Mouse (Mus musculus): Measurements from ENCODE around the gene B4galnt3. TPM values are rescaled to one million over a fixed set of nuclear protein-coding genes. Genes with fewer than 3 reads are reported as not detected.

Gene B4galnt3
- polyA plus RNA-seq, 1 experiment: 1.6 TPM

- no peak for DNase-seq (ENCODE audit: low read depth)
These were observed 71.7 kb downstream of the B4galnt3 start for GRCm38 (mm10) chr6:120222669-120223068.

GRCm38 (mm10) chr6:120219281-120219680 lies 75.1 kb downstream of the B4galnt3 start:
- no peak for DNase-seq (ENCODE audit: low read depth)

GRCm38 (mm10) chr6:120216702-120217101 lies 77.7 kb downstream of the B4galnt3 start:
- DNase-seq (ENCODE audit: low read depth): no peak

GRCm38 (mm10) chr6:120211536-120211935 lies 82.8 kb downstream of the B4galnt3 start:
- DNase-seq (ENCODE audit: low read depth): no peak

GRCm38 (mm10) chr6:120206586-120206985 lies 87.8 kb downstream of the B4galnt3 start:
- no peak for DNase-seq (ENCODE audit: low read depth)

GRCm38 (mm10) chr6:120202406-120202805 lies 92.0 kb downstream of the B4galnt3 start:
- DNase-seq (ENCODE audit: low read depth): no peak

- no peak for DNase-seq (ENCODE audit: low read depth)
These were observed 92.4 kb downstream of the B4galnt3 start for GRCm38 (mm10) chr6:120201956-120202355.

- DNase-seq (ENCODE audit: low read depth): no peak
These were observed 94.5 kb downstream of the B4galnt3 start for GRCm38 (mm10) chr6:120199638-120200394.

GRCm38 (mm10) chr6:120197964-120198363 lies 96.4 kb downstream of the B4galnt3 start:
- no peak for DNase-seq (ENCODE audit: low read depth)

GRCm38 (mm10) chr6:120196837-120197236 lies 97.5 kb downstream of the B4galnt3 start:
- no peak for DNase-seq (ENCODE audit: low read depth)

GRCm38 (mm10) chr6:120194963-120195362 lies 99.4 kb downstream of the B4galnt3 start:
- peak; percentile 65 for DNase-seq (ENCODE audit: low read depth)

- DNase-seq (ENCODE audit: low read depth): no peak
These were observed 100.1 kb downstream of the B4galnt3 start for GRCm38 (mm10) chr6:120194305-120194704.

- no peak for DNase-seq (ENCODE audit: low read depth)
These were observed 100.6 kb downstream of the B4galnt3 start for GRCm38 (mm10) chr6:120193793-120194192.

- no peak for DNase-seq (ENCODE audit: low read depth)
These were observed 101.2 kb downstream of the B4galnt3 start for GRCm38 (mm10) chr6:120193174-120193573.

GRCm38 (mm10) chr6:120192211-120192870 lies 102.0 kb downstream of the B4galnt3 start:
- peak; percentile 50 for DNase-seq (ENCODE audit: low read depth)

- no peak for DNase-seq (ENCODE audit: low read depth)
These were observed 102.8 kb downstream of the B4galnt3 start for GRCm38 (mm10) chr6:120191396-120192170.

GRCm38 (mm10) chr6:120190912-120191311 lies 103.4 kb downstream of the B4galnt3 start:
- DNase-seq (ENCODE audit: low read depth): no peak

GRCm38 (mm10) chr6:120190365-120190764 lies 104.0 kb downstream of the B4galnt3 start:
- no peak for DNase-seq (ENCODE audit: low read depth)

- DNase-seq (ENCODE audit: low read depth): no peak
These were observed 105.1 kb downstream of the B4galnt3 start for GRCm38 (mm10) chr6:120189287-120189686.

GRCm38 (mm10) chr6:120188376-120189235 lies 105.8 kb downstream of the B4galnt3 start:
- DNase-seq (ENCODE audit: low read depth): no peak

- DNase-seq (ENCODE audit: low read depth): no peak
These were observed 106.7 kb downstream of the B4galnt3 start for GRCm38 (mm10) chr6:120187587-120188176.
